Mouse (Mus musculus) cerebellum, postnatal 4 days (tissue): ENCODE data around the gene Slc7a7.

Experiments used
- DNase-seq, 2 experiments: peaks; one replicate each; pipeline ENCODE4 v3.0.0; 2022; ENCODE audit warnings: low spot score in 2 of 2, mixed read lengths in 1 of 2

Slc7a7 gene

DNA sequence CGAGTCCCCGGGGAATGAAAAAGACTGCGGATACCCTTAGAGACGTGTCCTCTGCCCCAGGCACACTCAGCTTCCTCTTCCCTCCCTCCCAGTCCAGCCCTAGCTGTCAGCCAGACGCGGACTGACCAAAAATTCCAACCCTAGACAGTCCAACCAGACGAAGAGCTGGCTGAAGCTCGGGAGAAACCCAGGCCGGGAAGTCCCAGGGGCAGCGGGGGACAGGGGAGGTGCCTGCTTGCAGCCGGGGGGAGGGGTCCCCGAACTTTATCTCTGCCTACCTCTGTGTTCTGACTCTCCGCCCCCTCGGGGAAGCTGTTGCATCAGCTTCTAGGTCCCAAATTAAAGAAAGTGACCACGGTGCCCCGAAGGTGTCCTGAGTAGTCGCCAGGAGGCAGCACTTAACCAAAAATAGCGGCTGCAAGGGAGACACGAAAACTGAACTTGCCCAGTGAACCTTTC is at the start of gene Slc7a7:
TSS of gene Slc7a7 (minus strand) at position 158 of the 459 bp plus-strand sequence.
- no peak for DNase-seq

DNA sequence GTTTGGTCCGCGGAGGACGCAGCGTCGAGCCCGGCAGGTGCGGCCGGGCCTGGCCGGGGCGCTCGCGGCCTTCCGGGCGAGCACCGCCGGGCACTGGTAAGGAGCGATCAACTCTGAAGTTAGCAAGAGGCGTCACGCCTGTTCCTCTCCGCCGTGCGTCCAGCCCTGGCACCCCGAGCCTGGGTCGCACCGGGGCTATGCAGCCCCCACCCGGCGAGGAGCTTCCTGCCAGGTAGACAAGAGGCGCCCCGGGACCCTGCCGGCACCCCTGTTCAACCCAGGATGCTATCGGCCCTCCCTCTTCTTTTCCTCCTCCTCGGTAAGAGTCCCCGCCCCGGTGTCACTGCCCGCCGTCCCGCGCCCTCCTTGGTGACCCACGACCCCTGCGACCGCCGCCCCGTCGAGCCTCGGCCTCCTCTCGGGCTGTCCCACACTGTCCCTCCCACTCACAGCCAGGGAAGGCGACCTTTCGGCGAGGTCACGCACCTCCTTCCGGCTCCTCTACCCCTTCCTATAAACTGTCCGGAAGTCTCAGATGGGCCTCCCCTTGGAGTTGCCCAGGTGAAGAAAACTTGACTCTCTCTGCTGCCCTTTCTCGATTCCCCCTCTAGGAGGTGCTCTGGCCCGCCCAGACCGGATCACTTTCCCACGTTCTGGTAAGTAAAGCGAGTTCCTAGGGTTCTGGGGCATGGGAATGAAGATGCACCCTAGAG is 46.9 kb upstream of the Slc7a7 start:
- peak in 1 of 2 experiments; percentile 54 for DNase-seq

DNA sequence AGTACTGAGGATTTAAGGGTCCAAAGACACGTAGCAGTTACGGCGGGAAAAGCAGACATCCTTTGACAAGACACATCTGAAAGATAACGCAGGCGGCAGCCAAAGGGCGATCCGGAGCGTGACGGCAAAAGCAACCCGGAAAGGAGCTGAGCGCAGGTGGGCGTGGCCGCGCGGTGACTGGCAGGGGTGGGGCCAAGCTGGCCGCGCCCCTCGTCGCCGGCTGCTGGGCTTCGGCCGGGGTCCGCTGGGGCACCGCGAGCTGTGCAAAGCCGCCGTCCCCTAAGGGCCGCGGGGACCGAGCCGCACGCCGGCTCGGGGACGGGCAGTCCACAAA is 46.3 kb upstream of the Slc7a7 start, which contains the start of gene Lrp10:
TSS of gene Lrp10 (plus strand) at position 179 of the 334 bp plus-strand sequence.
- DNase-seq = peak; percentile 64 to 84

DNA sequence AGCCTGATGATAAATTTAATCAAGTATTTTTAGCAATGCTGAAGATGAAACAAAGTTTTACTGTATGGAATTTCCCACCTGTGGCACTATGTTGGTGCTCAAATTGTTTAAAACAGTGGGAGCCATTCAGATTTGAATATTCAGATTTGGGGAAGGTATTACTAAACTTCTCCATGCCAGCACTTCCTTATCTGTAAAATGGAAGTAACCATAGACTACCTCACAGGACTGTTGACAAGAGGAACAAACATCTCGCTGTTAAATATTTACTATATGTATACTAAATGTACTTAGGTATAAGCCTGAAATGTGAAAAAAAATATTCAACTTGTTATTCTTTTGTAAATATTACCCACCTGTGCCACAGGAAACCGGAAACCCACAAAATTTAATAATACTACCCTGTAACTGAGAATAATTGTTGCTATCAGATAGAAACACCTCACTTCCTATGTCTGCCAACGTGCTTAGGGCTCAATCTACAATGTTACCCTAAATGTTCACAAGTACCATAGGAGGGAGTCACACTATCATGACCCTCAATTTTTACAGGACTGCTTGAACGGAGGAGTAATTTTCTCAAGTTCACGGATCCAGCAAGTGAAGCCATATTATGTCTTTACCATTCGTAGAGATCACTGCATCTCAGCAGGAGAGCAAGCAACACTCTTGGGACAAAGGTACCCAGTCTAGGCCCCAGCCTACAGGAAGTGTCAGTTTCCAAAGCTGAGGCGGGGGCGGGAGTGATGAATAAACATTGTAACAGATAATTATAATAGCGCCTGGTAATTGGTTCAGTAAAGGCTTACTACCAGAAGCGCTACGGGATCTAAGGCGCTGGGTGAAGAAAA is 45.8 kb upstream of the Slc7a7 start:
- DNase-seq = no peak

DNA sequence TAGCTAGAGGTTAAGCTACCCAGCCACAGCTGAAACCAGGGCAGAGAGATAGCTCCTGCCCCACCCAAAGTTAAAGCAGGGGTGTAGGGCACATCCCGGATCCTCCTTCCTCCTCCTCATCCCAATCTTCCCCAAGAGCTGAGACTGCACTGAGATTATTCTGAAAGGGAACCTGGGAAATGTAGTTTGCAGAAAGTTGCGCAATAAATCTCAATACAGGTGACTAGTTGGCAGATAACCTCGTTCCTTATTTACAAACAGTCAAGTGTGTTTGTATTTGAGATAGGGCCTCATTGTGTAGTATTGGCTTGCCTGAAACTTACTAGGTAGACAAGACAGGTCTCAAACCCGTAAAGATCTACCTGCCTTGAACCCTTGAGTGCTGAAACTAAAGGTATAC is 44.6 kb upstream of the Slc7a7 start:
- DNase-seq = no peak

DNA sequence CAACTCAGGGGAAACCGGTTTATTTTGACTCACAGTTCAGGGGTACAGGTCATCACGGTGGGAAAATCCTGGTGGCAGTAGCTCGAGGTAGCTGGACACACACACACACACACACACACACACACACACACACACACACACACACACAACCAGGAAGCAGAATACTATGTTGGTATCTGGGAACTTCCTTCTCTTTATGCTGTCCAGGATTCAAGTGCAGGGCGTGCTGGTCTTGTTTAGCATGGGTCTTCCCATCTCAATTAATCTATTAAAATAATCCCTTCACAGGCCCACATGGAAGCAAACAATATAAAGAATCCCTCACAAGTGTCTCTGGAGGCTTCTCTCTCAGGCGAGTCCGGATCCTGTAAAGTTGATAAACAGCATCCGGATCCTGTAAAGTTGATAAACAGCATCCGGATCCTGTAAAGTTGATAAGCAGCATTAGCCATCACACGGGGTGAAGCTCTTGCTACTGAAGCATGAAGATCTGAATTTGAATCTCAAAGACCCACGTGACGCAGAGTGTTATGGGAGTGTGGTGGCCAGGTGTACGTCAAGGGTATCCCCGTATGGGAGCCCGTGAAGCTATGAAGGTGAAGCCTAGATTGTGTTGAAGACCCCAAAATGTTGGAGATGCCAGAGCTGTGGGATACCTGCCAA is 40.5 kb upstream of the Slc7a7 start:
- DNase-seq = no peak

DNA sequence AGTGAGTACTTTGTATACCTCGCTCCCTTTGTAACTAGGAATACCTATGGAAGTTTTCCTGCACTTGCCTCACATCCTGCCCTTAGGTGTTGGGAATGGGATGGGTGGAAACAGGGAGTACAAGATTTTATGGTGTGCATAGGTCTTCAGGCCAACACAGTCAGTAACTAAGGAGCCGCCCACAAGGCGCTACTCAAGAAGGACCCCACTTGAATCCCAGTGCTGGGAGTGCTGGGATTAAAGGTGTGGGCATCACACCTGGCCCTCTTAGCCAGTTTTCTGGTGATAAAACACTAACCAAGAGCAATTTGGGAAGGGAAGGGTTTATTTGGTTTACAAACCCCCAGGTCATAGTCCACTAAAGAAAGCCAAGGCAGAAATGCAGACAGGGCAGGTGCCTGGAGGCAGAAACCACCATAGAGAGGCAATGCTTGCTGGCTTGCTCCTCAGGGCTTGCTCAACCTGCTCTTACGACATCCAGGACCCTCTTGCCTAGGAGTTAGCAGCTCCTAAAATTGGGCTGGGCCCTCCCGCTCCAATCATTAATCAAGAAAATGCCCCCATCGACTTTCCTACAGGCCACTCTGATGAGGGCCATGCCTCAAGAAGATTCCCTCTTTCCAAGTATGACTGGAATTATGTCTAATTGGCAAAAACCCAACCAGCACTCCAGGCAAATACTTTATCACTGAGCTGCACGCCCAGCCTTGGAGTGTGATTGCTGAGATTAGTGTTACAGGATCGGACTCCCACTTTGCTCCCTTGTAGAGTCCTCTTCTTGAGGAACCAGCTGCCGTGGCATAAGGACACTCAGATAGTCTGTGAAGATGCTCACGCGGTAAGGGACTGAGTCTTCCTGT is 37.3 kb upstream of the Slc7a7 start:
- DNase-seq = no peak

DNA sequence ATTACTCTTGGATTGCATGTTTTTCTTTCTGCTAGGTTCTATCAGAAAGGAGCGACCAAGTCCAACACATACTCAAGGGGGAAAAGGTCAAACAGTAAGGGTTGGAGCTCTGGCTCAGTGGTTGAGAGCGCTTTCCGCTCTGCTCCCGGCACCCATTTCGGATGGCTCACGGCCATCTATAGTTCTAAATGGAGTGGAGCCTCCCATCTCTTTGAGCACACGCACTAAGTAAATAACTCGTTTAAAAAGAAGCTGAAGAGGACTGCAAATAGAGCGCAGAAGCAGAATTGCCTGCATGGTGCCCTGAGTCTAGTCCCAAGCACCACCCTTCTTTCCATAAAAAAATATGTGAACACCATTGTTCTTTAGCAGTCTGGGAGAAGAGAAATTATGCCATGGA is 36.0 kb upstream of the Slc7a7 start:
- no peak for DNase-seq

DNA sequence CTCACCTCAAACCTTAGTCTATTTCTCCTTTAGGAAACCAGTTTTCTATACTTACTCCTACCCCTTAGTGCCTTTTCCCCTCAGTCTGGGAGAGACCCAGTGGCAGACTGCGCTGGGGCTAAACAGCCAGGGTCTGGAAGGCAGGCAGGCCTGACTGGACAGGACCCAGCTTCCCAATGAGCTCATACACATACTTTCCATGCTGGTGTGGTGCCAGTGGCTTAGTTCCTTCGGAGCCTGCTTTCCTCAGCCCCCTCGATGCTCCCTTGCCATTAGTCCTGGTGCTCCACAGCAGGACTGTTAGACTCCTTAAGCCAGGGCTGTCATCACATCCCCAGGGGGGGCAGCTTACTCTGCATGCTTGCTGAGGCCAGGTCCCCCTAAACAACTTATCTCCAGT is 27.9 kb upstream of the Slc7a7 start:
- DNase-seq = no peak

DNA sequence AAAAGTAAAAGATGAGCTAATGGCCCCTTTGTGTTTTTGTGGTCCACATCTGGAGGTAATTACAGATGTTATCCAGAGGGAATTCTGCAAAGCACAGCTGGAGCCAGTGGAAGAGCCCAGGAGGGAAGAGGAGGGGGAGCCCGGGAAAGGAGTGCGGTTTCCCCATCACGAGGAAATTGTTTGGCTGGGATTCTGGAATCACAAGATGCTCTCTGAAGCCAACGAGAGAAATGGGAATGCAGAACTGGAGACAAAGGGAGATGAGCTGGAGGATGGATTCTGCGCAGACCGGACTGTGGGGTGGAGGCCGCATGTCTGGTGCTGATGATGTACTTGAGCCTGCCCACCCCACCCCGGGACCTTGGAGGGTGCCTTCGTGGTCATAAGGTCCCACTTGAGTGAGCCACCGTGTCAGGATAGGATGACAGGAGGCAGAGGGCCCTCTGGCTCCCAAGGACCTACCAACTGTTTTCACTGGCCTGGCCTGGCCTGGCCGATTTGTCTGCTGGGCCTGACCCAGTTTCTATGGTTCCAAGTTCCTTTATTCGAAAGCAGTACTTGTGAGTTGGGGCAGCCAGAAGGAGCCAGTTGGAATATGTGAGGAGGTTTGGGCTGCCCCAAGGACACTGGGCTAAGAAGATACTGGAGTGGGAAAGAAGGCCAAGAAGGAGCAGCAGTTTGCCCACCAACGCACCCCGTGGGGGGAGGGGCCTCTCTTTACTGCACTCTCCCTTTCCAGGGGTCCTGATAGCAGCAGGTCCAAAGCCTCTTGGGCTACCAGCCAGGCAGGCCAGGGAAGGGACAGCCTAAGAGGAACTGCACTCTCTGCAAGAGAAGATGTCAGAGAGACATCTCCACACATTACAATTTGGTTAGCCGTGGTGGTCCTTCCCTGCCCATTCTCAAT is 26.4 kb upstream of the Slc7a7 start:
- no peak for DNase-seq

DNA sequence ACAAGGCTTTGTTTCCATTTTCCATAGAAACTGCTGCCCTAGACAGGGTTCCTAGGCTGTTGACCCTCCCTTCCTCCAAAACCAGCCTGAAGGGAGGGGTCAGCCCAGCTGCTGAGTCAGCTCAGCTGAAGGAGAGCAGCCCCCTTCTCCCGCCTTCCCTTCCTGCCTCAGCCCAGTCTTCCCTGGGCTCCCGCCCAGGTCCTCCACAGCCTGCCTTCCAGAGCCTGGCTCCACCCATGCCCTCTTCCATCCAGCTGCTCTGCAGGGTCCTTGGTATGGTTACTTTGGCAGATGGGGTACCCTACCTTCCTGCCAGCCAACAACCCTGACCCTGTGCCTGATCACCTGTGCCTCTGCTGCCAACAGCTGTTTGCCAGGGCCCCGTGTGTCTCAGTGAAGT is 25.6 kb upstream of the Slc7a7 start:
- DNase-seq = no peak

DNA sequence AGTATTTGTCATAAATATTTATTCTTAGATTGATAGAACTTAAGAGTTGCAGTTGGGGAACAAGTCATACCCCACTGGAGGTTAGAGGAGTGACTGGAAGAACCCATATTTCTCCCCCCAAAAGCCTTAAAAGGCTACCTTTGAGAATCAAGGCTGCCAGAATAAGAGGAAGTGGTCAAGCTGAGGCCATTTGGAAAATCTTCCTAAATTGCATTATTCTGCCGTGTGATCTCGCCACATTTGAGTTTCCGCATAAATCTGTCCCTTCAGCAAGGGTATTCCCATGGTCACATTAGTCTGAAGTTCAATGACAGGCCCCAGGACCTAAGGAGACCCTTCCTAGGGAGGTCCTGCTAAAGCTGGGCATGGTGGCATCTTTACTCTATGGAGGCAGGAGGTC is 25.0 kb upstream of the Slc7a7 start:
- DNase-seq = no peak

DNA sequence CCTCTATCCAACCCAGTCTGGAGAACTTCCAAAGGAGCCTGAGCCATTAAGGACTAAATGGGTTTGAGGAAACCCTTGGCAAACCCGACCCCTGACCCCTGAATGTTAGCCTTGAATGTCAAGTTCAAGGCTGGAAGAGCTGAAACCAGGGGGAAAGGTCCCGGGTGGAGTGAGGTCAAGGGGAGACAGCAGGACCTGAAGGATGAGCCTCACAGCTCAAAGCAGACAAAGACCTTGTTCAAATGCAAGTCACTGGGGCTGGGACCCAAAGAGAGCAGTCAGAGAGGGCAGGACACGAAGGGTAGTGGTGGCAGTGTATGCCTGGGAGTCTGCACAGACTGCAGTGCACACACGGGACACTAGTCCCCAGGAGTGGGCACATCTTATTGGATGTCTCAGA is 23.8 kb upstream of the Slc7a7 start:
- no peak for DNase-seq

DNA sequence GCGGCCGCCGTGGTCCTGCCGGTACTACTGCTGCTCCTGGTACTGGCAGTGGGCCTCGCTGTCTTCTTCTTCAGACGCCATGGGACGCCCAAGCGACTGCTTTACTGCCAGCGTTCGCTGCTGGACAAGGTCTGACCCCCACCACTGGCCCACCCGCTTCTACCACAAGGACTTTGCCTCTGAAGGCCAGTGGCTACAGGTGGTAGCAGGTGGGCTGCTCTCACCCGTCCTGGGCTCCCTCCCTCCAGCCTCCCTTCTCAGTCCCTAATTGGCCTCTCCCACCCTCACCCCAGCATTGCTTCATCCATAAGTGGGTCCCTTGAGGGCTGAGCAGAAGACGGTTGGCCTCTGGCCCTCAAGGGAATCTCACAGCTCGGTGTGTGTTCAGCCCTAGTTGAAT is 23.0 kb upstream of the Slc7a7 start:
- no peak for DNase-seq

DNA sequence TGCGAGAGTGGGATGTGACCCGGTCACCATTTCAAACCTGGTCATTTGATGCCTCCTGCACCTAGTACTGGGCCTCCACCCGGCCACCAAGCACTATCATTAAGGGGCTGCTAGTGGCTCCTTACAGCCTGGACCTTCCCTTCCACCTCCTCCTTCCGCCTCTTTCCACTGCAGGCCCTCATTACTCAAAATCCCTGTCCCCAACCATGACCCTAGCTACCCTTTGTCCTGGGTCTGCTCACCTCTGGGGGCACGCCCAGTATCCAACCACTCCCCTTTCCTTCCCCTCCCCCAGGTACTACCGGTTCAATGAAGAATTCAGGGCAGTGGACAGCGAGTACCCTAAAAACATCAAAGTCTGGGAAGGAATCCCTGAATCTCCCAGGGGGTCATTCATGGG is 22.0 kb upstream of the Slc7a7 start:
- no peak for DNase-seq

DNA sequence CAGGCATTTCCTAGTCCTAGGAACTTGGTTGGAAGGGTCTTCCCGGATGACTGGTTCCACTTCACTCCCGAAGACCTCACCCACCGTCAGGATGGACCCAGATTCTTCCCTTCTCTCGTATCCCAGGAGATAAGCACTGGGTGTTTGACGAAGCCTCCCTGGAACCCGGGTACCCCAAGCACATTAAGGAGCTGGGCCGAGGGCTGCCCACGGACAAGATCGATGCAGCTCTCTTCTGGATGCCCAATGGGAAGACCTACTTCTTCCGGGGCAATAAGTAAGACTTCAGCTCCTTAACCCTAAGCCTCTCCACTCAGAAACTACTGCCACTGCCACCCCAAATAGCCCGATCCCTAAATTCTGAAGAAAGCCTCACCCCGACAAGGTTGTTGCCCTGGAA is 21.6 kb upstream of the Slc7a7 start:
- DNase-seq = no peak

DNA sequence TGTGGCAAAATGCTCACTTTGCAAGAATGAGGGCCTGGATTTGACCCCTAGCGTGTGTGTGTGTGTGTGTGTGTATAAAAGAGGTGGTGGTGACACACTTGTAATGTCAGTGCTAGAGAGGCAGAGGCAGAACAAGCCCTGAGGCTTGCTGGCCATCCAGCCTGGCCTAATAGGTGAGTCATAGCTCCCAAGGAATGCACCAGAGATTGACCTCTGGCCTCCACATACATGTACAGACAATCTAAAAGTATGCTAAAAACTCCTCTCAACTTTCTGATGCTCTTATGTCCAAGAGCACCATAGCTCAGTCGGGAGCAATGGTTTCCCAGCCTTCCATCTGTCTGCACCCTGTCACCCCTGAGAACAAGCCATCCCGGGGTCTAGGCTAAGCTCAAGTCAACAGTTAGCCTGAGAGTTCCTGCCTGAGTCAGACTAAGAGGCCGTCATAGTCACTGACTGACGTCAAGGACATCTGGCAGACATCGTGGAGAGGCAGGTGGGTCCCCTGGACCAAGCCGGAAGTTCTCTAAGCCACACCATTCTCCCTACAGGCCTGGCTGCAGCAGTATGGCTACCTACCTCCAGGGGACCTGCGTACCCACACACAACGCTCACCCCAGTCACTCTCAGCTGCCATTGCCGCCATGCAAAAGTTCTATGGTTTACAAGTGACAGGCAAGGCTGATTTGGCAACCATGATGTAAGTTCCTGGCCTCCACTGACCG is 17.8 kb upstream of the Slc7a7 start:
- DNase-seq = no peak

DNA sequence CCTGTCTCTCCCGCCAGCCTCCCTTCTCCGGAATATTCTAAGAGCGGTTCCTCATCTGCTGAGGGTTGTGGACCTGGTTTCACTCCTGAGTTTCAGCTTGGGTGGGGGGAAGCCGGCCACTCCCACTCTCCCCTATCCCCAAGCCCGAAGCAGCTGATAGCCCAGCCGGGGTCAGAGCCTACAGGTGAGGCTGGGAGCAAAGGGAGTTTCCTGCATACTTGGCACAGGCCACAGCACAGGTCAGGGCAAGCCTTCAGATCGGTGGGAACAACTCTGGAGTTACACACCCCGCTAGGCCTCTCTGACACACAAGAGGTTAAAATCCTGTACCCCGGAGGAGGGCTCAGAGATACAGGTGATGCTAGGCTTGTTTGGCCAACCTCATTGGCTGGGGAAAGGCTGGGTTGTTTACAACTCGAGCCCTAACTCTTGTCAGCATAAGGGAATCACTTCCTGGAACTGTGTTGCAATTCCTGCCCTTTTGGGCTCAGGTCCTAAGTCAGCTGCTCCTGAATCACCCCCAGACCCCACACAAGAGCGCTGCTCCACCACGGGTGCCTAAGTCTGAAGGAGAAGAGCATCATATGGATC is 16.5 kb upstream of the Slc7a7 start:
- no peak for DNase-seq
